Mouse (Mus musculus): ENCODE measurements around the gene Katnb1.

The Katnb1 gene

DNA sequence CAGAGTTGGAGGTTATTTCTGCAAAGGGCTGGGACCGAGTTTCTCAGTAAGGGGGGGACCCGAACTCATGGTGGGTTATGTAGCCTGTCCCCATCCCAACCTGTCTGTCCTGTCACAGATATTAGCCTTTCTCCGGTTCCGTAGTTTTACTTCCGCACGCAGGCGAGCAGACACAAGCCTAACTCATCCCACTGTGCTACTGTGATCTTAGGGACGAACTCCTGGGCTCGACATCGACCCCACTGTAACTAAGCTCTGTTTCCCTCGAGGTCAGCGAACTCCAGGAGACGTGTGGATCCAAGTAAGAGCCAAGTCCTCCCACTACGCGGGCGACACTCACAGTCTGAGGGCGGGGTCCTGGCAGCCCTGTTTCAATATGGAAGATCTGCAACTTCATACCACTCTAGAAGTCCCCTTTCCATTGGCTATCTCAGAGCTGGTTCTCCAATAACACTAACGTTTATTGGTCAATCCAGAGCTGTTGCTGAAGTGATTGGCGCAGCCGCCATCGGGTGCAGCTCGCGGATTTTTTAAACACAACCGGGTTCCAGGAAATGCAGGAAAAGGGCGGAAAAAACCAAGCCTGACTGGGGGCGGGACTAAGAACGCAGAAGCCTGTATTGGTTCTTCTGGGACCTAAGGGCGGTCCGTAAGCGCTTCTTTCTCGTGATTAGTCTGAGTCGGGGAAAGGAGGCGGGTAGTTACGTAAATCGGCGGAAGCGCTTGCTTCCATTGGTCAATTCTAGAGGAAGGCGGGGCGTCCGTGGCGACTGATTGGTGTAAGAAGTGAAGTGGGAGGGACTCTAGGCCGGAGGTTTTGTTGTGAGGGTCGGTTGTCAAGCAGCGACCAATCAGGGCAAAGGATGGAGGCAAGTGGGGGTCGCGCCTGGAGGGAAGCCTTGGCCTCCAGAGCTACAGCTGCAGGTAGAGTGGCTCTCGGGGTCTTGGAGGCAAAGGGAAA lies at the start of gene Katnb1:
Gene Katnb1, plus strand, starts transcription at position 806 of the 961 bp plus-strand sequence.
- ATAC-seq (ENCODE audit: low TSS enrichment) = peak; percentile 92

DNA sequence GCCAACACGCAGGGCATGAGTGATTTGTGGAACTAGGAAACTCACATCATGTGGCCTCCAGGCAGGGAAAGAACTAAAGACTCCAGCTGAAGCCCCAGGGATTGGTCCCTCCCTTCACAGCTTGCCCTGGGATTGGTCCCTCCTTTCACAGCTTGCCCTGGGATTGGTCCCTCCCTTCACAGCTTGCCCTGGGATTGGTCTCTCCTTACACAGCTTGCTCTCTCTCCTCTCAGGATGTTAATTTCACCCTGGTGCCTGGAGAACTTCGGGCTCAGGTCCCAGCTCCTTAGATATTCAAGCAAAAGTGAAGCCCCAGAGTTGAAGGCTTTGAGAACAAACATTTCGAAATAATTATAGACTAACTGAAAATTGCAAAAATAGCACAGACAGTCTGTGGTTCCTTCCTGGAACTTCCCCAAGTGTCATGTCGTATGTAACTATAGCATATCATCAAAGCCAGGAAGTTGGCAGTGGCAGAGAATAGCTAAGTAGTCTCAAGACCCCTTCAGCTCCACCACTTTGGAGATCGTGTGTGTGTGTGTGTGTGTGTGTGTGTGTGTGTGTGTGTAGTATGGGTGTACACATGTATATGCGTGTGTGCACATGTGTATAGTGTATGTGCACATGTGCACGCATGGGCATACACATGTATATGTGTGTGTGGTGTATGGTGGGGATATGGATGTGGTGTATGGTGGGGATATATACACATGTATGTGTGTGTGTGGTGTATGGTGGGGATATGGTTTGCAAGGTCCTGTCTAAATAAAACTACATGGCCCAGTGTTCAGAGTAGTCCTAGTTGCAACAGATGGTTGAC lies 43.7 kb upstream of the Katnb1 start:
- ATAC-seq (ENCODE audit: low TSS enrichment) = peak; percentile 99

DNA sequence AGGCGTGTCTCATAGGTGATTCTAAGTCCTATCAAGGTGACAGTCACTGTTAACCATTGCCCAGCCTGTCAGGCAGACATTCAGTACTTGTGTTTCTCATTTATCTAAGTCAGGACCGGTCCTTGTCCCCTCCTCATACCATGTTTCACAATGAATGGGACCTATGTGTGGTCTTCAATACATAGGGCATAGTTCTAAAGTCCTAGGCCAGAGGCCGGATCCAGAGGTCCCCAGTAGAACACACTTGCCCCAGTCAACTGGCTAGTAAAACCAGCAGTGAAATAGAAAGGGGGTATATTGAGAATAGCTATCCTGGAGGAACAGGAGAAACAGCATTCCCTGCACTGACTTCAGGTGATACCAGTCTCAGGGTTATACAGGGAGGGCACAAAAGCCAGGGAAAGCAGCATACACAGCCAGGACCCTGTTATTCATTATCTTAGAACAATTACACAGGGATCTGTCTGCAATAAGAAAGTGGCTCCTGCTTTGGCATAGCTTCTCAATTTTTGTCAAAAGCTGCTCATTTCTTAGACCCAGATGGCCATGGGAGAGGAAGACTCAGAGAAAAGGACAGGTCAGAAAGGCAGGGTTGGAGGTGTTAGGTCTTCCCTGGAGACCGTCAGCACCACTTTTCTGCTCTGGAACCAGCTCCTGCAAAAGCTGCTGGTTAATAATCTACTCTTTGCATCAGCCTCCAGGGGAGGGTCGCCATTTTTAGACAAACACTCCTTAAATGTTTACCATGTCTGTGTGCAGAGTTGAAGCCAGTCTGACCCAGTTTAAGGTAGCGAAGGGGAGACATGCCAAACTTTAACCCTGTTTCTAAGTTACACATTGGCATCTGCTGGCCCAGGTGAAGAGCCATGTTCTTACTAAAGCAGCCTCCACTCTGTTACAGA lies 38.9 kb upstream of the Katnb1 start:
- no peak for ATAC-seq (ENCODE audit: low TSS enrichment)

GRCm38 (mm10) chr8:95044811-95045210 lies 36.2 kb upstream of the Katnb1 start:
- ATAC-seq (ENCODE audit: low TSS enrichment) = no peak

DNA sequence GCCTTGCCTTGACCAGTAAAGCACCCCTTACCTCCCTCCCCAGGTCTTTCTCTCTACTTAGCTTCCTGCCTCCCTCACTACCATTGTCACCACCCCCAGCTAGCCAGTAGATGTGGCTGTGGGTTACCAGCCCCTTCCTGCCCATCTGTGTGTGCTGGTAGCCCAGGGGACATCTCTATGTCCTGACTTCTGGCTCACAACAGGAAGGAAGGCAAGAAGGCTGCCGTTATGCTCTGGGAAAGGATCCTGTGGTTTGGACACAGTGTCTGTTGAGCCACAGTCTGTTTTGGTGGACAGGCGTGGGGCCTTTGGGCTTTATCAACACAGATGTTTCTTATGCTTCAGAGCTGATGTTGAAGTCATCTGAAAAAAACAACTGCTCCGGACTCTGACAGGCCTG lies 34.0 kb upstream of the Katnb1 start:
- no peak for ATAC-seq (ENCODE audit: low TSS enrichment)

GRCm38 (mm10) chr8:95047884-95048680 lies 32.9 kb upstream of the Katnb1 start:
- no peak for ATAC-seq (ENCODE audit: low TSS enrichment)

GRCm38 (mm10) chr8:95049636-95050035 lies 31.4 kb upstream of the Katnb1 start:
- no peak for ATAC-seq (ENCODE audit: low TSS enrichment)

GRCm38 (mm10) chr8:95054438-95054837 lies 26.5 kb upstream of the Katnb1 start:
- ATAC-seq (ENCODE audit: low TSS enrichment) = no peak

- peak; percentile 96 for ATAC-seq (ENCODE audit: low TSS enrichment)
These were observed 26.0 kb upstream of the Katnb1 start, which contains the start of gene Drc7 for GRCm38 (mm10) chr8:95054927-95055510. Gene Drc7, plus strand, starts transcription at chr8:95055103.

DNA sequence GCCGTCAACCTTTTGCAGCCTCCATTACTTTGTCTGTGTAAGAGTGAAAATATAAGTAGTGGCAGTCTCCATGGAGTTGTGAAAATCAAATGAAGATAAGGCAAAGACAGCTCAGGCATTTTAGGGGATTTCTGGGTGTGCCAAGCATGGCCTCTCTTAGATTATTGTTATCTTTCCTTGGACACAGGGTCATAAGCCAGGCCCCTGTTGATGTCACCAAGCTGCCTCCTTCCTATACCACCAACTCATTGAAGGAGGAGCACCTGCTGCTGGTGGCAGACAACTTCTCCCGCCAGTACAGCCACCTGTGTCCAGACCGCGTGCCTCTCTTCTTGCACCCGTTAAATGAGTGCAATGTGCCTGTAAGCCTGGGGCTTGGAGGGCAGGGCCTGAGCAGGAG lies 24.6 kb upstream of the Katnb1 start:
- no peak for ATAC-seq (ENCODE audit: low TSS enrichment)

DNA sequence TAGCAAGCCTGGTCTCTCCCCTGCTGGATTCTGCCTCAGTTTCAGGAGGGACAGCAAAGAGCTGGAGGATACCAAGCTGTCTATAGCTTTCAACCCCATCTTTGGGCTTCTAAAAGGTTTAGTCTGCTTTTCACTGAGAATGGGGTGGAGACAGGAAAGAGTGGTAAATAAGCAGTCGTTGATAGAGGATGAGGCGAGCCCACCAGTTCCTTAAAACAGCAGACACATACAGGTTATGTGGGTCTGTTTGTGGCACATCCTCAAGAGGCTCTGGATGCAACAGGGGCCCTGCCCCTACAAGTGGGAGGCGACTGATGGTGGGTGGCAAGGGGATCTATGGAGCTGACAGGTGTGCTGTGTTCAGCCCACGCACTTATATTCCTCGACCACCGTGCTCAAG lies 22.3 kb upstream of the Katnb1 start:
- no peak for ATAC-seq (ENCODE audit: low TSS enrichment)

- ATAC-seq (ENCODE audit: low TSS enrichment) = no peak
These were observed 21.0 kb upstream of the Katnb1 start for GRCm38 (mm10) chr8:95059812-95060533.

- no peak for ATAC-seq (ENCODE audit: low TSS enrichment)
These were observed 16.5 kb upstream of the Katnb1 start for GRCm38 (mm10) chr8:95064531-95064930.

GRCm38 (mm10) chr8:95067582-95067981 lies 13.4 kb upstream of the Katnb1 start:
- ATAC-seq (ENCODE audit: low TSS enrichment) = no peak

DNA sequence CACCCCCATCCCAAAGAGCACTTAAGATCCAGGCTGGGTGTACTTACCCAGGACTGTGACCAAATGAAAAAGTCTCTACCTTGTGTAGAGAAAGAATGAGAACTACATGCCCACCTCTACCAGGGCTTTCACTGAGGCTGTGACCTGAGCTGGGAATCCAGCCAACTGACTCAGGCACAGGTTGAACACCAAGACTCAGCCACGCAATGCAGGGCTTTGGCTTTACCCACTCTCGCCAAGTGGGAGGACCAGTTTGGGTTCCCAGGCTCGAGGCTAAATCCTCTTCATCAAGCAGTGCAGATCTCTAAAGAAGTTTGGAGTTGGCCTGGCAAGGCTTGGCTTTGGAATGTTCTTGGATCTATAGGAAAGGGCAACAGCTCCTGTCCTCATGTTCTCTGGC lies 5.5 kb upstream of the Katnb1 start:
- ATAC-seq (ENCODE audit: low TSS enrichment) = no peak

GRCm38 (mm10) chr8:95076151-95076550 lies 4.8 kb upstream of the Katnb1 start:
- ATAC-seq (ENCODE audit: low TSS enrichment) = no peak

GRCm38 (mm10) chr8:95078055-95078454 lies 2.9 kb upstream of the Katnb1 start:
- no peak for ATAC-seq (ENCODE audit: low TSS enrichment)

GRCm38 (mm10) chr8:95079305-95079704 lies 1.7 kb upstream of the Katnb1 start:
- ATAC-seq (ENCODE audit: low TSS enrichment) = no peak

DNA sequence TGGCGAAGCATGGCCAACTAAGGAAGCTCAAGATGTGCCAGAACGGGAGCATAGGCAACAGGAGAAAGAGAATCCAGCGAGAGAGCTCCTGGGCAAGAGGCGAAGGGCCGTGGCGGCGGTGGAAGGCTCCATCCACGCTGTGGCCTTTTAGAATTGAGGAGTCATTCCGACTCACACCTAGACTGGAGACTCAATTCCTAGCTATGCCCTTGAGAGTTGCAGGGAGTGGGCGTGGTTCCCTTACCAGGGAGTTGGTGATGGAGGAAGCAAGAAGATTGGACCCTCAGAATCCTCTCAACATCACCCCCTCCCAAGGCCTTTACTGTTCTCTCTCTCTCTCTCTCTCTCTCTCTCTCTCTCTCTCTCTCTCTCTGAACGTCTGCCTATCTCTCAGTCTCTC lies 664 bp downstream of the Katnb1 start:
- no peak for ATAC-seq (ENCODE audit: low TSS enrichment)

DNA sequence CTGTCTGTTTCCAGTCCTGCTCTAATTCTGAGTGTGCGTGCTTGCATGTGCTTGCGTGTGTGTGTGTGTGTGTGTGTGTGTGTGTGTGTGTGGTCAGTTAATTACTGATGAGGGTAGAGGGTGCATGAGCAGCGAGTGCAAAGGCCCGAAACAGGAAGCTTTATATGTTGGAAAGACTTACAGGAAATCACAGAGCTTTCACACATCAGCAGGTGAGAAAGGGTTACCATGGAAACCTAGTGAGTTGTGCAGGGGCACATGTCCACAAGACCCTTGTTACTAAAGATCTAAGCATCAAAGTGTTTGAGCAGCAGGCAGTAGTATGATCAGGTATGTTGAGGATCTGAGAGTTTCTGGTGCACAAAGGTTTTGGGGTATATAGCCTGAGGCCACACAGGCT lies 3.3 kb downstream of the Katnb1 start:
- no peak for ATAC-seq (ENCODE audit: low TSS enrichment)
